Mouse (Mus musculus) CH12.LX (cell line): ENCODE data around the gene Plscr4.

ENCODE experiments used
- CTCF ChIP-seq, 2 experiments: IDR thresholded peaks in 1 of 2; conservative IDR thresholded peaks in 1 of 2; 2 replicates each; pipeline ENCODE4 v1.5.1; 2011 to 2012; ENCODE audit warnings: low read depth in 2 of 2, low read length in 2 of 2, improper control_type of control experiment in 1 of 2, inconsistent platforms in 1 of 2, mild to moderate bottlenecking in 1 of 2, moderate library complexity in 1 of 2
- E2F4 ChIP-seq: IDR thresholded peaks from 2 replicates; pipeline ENCODE4 v1.6.1; 2011; ENCODE audit warnings: low read depth, low read length, improper control_type of control experiment; ENCODE audit not compliant: insufficient replicate concordance
- EP300 ChIP-seq: IDR thresholded peaks from 2 replicates; pipeline ENCODE4 v1.6.1; 2011; ENCODE audit warnings: low read length, improper control_type of control experiment
- HCFC1 ChIP-seq: IDR thresholded peaks from 2 replicates; pipeline ENCODE4 v1.6.1; 2012; ENCODE audit warnings: low read depth, mild to moderate bottlenecking, inconsistent platforms, low read length, improper control_type of control experiment
- MAX ChIP-seq: IDR thresholded peaks from 2 replicates; pipeline ENCODE4 v1.6.1; 2011; ENCODE audit warnings: low read length, improper control_type of control experiment
- POLR2A ChIP-seq: IDR thresholded peaks from 2 replicates; pipeline ENCODE4 v1.6.1; 2011; ENCODE audit warnings: low read depth, mild to moderate bottlenecking, improper control_type of control experiment, low read length
- TBP ChIP-seq: conservative IDR thresholded peaks from 2 replicates; pipeline ENCODE4 v1.6.1; 2011; ENCODE audit warnings: low read depth, low read length, improper control_type of control experiment
- ZC3H11A ChIP-seq: IDR thresholded peaks from 2 replicates; pipeline ENCODE4 v1.6.1; 2012; ENCODE audit warnings: low read depth, mild to moderate bottlenecking, inconsistent platforms, low read length, improper control_type of control experiment
- ZKSCAN1 ChIP-seq: IDR thresholded peaks from 2 replicates; pipeline ENCODE4 v1.6.1; 2012; ENCODE audit warnings: low read depth, inconsistent platforms, low read length, improper control_type of control experiment, borderline replicate concordance

DNA sequence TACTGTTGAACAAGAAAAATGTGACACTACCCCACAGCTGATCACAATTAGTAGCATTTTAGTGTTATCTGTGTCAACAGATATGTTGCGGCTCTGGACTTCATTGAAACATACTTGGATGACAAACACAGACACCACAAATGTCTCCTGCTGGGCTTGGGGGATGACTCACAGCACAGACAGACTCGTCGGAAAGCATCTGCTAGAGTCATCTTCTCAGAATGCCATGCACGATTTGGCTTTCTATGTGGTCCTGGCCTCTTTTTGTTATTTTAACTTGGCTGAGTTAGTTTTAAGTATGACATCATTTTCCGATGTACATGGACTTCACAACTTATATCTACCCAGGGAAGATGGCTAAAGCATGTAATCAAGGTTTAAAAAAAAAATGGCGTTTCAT lies 80.6 kb downstream of the Plscr4 start:
- TF ChIP-seq EP300 (no peak), POLR2A (no peak), CTCF (conservative IDR thresholded peaks at IDR 0.05 in 1 of 2, IDR thresholded peaks at IDR 0.05 in 1 of 2; ENCODE audit: low read depth in 2 of 2, low read length in 2 of 2) (no peak), TBP (no peak), ZKSCAN1 (no peak), MAX (no peak), ZC3H11A (no peak), E2F4 (no peak), HCFC1 (no peak)
